Mouse (Mus musculus) brain, embryonic 14.5 days (tissue): ENCODE results near the gene Mast4.

ENCODE experiments used
- CTCF ChIP-seq: fragments of 200-500 bp; IDR thresholded peaks from 2 replicates; pipeline ENCODE4 v1.5.1; 2012; ENCODE audit warnings: inconsistent platforms, mild to moderate bottlenecking, moderate library complexity, borderline replicate concordance; ENCODE audit not compliant: insufficient read depth, insufficient read length; ENCODE audit errors: extremely low read depth
- POLR2A ChIP-seq: fragments of 200-500 bp; IDR thresholded peaks from 2 replicates; pipeline ENCODE4 v1.6.1; 2012; ENCODE audit warnings: mild to moderate bottlenecking, inconsistent platforms, borderline replicate concordance; ENCODE audit not compliant: poor library complexity, insufficient read depth, insufficient read length, severe bottlenecking; ENCODE audit errors: extremely low read depth

DNA sequence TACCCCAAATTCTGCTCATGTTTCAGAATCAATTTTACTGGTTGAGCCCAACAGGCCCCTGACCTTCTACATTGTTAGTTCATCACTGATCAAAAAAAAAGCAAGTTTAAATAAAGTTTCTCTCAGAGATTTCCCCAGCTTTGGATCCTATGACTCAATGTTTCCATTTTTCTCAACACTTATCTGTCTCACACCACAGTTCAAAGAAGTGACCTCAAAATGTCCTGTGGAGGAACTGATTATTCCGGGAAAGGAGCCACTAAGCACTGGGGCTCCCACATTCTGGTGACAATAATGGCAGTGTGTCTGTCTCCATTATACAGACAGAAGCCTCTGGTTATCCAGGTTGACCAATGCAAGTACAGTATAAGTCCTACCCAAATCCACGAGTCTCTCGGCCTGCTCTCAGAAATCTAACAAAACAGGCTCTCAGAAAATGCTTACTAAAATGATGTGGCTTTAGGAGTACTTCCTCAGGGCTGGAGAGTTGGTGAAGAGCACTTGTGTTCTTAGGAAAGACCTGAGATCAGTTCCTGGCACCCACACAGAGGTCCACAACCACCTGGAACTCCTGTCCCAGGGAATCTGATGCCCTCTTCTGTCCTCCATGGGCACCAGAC is 319.1 kb downstream of the Mast4 start:
- TF ChIP-seq CTCF (no peak), POLR2A (no peak)
